Mouse (Mus musculus): ENCODE data around the gene Ppm1h. TPM values are rescaled to one million over a fixed set of nuclear protein-coding genes. Genes with fewer than 3 reads are reported as not detected.

Ppm1h gene
- total and polyA plus RNA-seq, 3 experiments, result 1.2 to 1.3 (median 1.3) TPM

GRCm38 (mm10) chr10:122817741-122818140, 139.2 kb downstream of the Ppm1h start:
- H3K4me2 ChIP-seq (ENCODE audit: insufficient read depth, low read depth, poor library complexity, severe bottlenecking), result no peak overlapping the region
- no peak overlapping the region for H3K9ac ChIP-seq (ENCODE audit: insufficient read depth, low read depth)
- H3K27ac ChIP-seq (ENCODE audit: insufficient read depth, low read depth), result no peak overlapping the region
- no peak for DNase-seq (ENCODE audit: extremely low read depth)
- H3K4me1 ChIP-seq (ENCODE audit: control insufficient read depth in 1 of 2, insufficient read depth in 2 of 2), result no peaks in the 10 kb centered on the region
- H3K9me3 ChIP-seq (replicated peaks; ENCODE audit: low read length), result peaks cover 2% of the 10 kb centered on the region
- in situ Hi-C loops (cut with MboI; ENCODE audit: low pct_ligation_motif_present, low pct_unique_long_range_greater_than_20kb, low sequenced_read_pairs), result no loop called here
- TF ChIP-seq MYC (IDR thresholded peaks at IDR 0.05; ENCODE audit: low read depth, low read length) (no peak), ZNF384 (IDR thresholded peaks at IDR 0.05; ENCODE audit: low read depth, low read length) (no peak), ZC3H11A (IDR thresholded peaks at IDR 0.05; ENCODE audit: low read depth, low read length) (no peak), NRF1 (IDR thresholded peaks at IDR 0.05; ENCODE audit: low read depth, low read length) (no peak), BHLHE40 (IDR thresholded peaks at IDR 0.05; ENCODE audit: low read depth, low read length) (no peak), USF2 (conservative IDR thresholded peaks at IDR 0.05; ENCODE audit: low read depth, low read length) (no peak), ETS1 (conservative IDR thresholded peaks at IDR 0.05; ENCODE audit: low read depth, low read length) (no peak), MAZ (IDR thresholded peaks at IDR 0.05; ENCODE audit: low read depth, low read length) (no peak), PAX5 (IDR thresholded peaks at IDR 0.05; ENCODE audit: low read length) (no peak), IRF4 (IDR thresholded peaks at IDR 0.05; ENCODE audit: low read depth, low read length) (no peak), SMC3 (IDR thresholded peaks at IDR 0.05; ENCODE audit: low read depth, low read length) (no peak), USF1 (IDR thresholded peaks at IDR 0.05; ENCODE audit: low read depth, low read length) (no peak), MEF2A (IDR thresholded peaks at IDR 0.05; ENCODE audit: borderline replicate concordance, low read depth, low read length) (no peak), POLR2AphosphoS2 (IDR thresholded peaks at IDR 0.05; ENCODE audit: low read depth, low read length) (no peak), UBTF (IDR thresholded peaks at IDR 0.05; ENCODE audit: low read depth, low read length) (no peak), CHD2 (IDR thresholded peaks at IDR 0.05; ENCODE audit: low read length) (no peak), TBP (conservative IDR thresholded peaks at IDR 0.05; ENCODE audit: low read depth, low read length) (no peak), RAD21 (IDR thresholded peaks at IDR 0.05; ENCODE audit: low read depth, low read length) (no peak)
- H3K27me3 ChIP-seq (replicated peaks), result no peaks in the 10 kb centered on the region
- no peaks in the 10 kb centered on the region for H3K36me3 ChIP-seq (replicated peaks in 1 of 2; ENCODE audit: control insufficient read depth in 1 of 2, insufficient read depth in 1 of 2, low read length in 1 of 2)
- no peaks in the 10 kb centered on the region for H3K79me2 ChIP-seq (replicated peaks; ENCODE audit: control insufficient read depth, extremely low read depth, insufficient read depth, poor library complexity, severe bottlenecking)
- no peak overlapping the region for H3K4me3 ChIP-seq (replicated peaks in 1 of 3; ENCODE audit: low read depth in 2 of 3, low read length in 2 of 3, poor library complexity in 1 of 3)
- dilution Hi-C loops (cut with MboI; ENCODE audit: extremely low pct_ligation_motif_present, extremely low pct_unique_long_range_greater_than_20kb, low sequenced_read_pairs), result no loop called here

DNA sequence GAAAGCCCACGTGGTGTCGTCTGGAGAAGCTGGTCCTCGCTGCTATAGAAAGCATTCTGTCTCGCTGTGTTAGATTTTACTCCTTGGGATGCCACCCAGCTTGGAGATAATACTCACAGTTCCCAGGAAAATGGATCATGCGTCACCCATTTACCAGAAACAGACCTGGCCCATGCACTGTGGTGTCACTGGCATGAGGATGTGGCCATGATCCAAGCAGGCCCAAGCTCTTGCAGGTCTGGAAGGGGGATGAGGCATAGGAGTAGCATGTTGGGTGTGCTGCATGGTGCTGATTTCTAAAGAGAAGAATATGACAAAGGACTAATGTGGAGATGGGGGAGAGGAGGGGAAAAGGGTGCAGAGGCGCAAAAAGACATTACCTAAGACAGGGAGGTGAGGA, 141.2 kb downstream of the Ppm1h start:
- no peak overlapping the region for H3K4me2 ChIP-seq (ENCODE audit: insufficient read depth, low read depth, poor library complexity, severe bottlenecking)
- dilution Hi-C loops (cut with MboI; ENCODE audit: extremely low pct_ligation_motif_present, extremely low pct_unique_long_range_greater_than_20kb, low sequenced_read_pairs) (no loop called here), in situ Hi-C loops (cut with MboI; ENCODE audit: low pct_ligation_motif_present, low pct_unique_long_range_greater_than_20kb, low sequenced_read_pairs) (no loop called here)
- H3K9ac ChIP-seq (ENCODE audit: insufficient read depth, low read depth), result no peak overlapping the region
- H3K36me3 ChIP-seq (replicated peaks in 1 of 2; ENCODE audit: control insufficient read depth in 1 of 2, insufficient read depth in 1 of 2, low read length in 1 of 2), result no peaks in the 10 kb centered on the region
- DNase-seq (ENCODE audit: extremely low read depth), result no peak
- no peaks in the 10 kb centered on the region for H3K4me1 ChIP-seq (ENCODE audit: control insufficient read depth in 1 of 2, insufficient read depth in 2 of 2)
- no peaks in the 10 kb centered on the region for H3K27me3 ChIP-seq (replicated peaks)
- no peak overlapping the region for H3K4me3 ChIP-seq (replicated peaks in 1 of 3; ENCODE audit: low read depth in 2 of 3, low read length in 2 of 3, poor library complexity in 1 of 3)
- peaks cover 2% of the 10 kb centered on the region for H3K9me3 ChIP-seq (replicated peaks; ENCODE audit: low read length)
- TF ChIP-seq MAZ (IDR thresholded peaks at IDR 0.05; ENCODE audit: low read depth, low read length), result no peak
- TF ChIP-seq MEF2A (IDR thresholded peaks at IDR 0.05; ENCODE audit: borderline replicate concordance, low read depth, low read length), result no peak
- TF ChIP-seq USF1 (IDR thresholded peaks at IDR 0.05; ENCODE audit: low read depth, low read length), result no peak
- TF ChIP-seq ZMIZ1 (IDR thresholded peaks at IDR 0.05; ENCODE audit: low read depth, low read length), result no peak
- no peak for TF ChIP-seq MAX (IDR thresholded peaks at IDR 0.05; ENCODE audit: low read length)
- TF ChIP-seq EP300 (IDR thresholded peaks at IDR 0.05; ENCODE audit: low read length), result no peak
- no peak for TF ChIP-seq BHLHE40 (IDR thresholded peaks at IDR 0.05; ENCODE audit: low read depth, low read length)
- no peak for TF ChIP-seq MXI1 (IDR thresholded peaks at IDR 0.05; ENCODE audit: low read depth, low read length)
- TF ChIP-seq ZNF384 (IDR thresholded peaks at IDR 0.05; ENCODE audit: low read depth, low read length), result no peak
- TF ChIP-seq CHD1 (IDR thresholded peaks at IDR 0.05; ENCODE audit: low read depth, low read length), result no peak
- H3K79me2 ChIP-seq (replicated peaks; ENCODE audit: control insufficient read depth, extremely low read depth, insufficient read depth, poor library complexity, severe bottlenecking), result no peaks in the 10 kb centered on the region
- H3K27ac ChIP-seq (ENCODE audit: insufficient read depth, low read depth), result no peak overlapping the region
